In genomic region chr15:99076011-99076410, GRCm38 (mm10) we compare ENCODE assay signal across 13 mouse cellular contexts. TPM values are rescaled to one million over a fixed set of nuclear protein-coding genes. Genes with fewer than 3 reads are reported as not detected.
DNase-seq lines count a peak whose midpoint lies in the region; ATAC-seq and TF ChIP-seq lines count a peak whose summit lies in the region.
"Not testable (repeated sequence)": the region's sequence is repeated elsewhere in the genome, so short reads cannot be mapped to it uniquely, and the experiment has no call there.
"Had no signal": no experiment of that assay in that cellular context is flagged by ENCODE, and none has a peak within 500 bp of the region (broad histone marks: within the 10 kb centered on the region; RNA-seq: fewer than 3 reads in every experiment).

No protein-coding gene starts in this region.

- H3K4me2 ChIP-seq in hindbrain, embryonic 12.5 days (replicated peaks), result peak overlapping the region; percentile 76
- peak overlapping the region; percentile 78 for H3K4me2 ChIP-seq in kidney, embryonic 16.5 days (replicated peaks; ENCODE audit: low read depth, low read length)
- peak overlapping the region; percentile 92 for H3K4me2 ChIP-seq in liver, embryonic 13.5 days
- peak overlapping the region; percentile 72 for H3K4me2 ChIP-seq in midbrain, embryonic 11.5 days
- peak overlapping the region; percentile 95 for H3K4me2 ChIP-seq in stomach, embryonic 15.5 days

- not testable (repeated sequence) for TF ChIP-seq EP300 in MEL (IDR thresholded peaks at IDR 0.05; ENCODE audit: low read depth in 1 of 2, low read length in 2 of 2)

- not testable (repeated sequence) for TF ChIP-seq POLR2A in MEL (IDR thresholded peaks at IDR 0.05; ENCODE audit: control insufficient read depth in 1 of 2, insufficient read depth in 1 of 2, low read depth in 1 of 2, low read length in 2 of 2, poor library complexity in 1 of 2); embryonic fibroblast, embryonic 13.5 days (IDR thresholded peaks at IDR 0.05; ENCODE audit: low read depth, low read length)

- not testable (repeated sequence) for H3K9me3 ChIP-seq in MEL (replicated peaks; ENCODE audit: insufficient read depth, low read length); heart, embryonic 10.5 days; hindbrain, embryonic 12.5 days (replicated peaks); kidney, embryonic 16.5 days (ENCODE audit: low read length); liver, embryonic 13.5 days (replicated peaks); midbrain, embryonic 11.5 days (ENCODE audit: control insufficient read depth, low read length); stomach, embryonic 15.5 days

- H3K9ac ChIP-seq in MEL (ENCODE audit: control insufficient read depth, low read depth, low read length, poor library complexity, severe bottlenecking), result peak overlapping the region; percentile 92
- H3K9ac ChIP-seq in hindbrain, embryonic 12.5 days; stomach, embryonic 15.5 days: not testable (repeated sequence)
- peak overlapping the region; percentile 81; the same call in 1 of the 2 replicates for H3K9ac ChIP-seq in kidney, embryonic 16.5 days (replicated peaks; ENCODE audit: low read length)
- H3K9ac ChIP-seq in liver, embryonic 13.5 days, result peak overlapping the region; percentile 84
- peak overlapping the region; percentile 88 for H3K9ac ChIP-seq in midbrain, embryonic 11.5 days (ENCODE audit: low read length)

- not testable (repeated sequence) for H3K27me3 ChIP-seq in MEL (ENCODE audit: control insufficient read depth in 1 of 2, insufficient read depth in 2 of 2, low read length in 2 of 2); heart, embryonic 10.5 days (ENCODE audit: insufficient read depth, poor library complexity, severe bottlenecking); hindbrain, embryonic 12.5 days; kidney, embryonic 16.5 days (ENCODE audit: insufficient read depth, low read length); liver, embryonic 13.5 days; midbrain, embryonic 11.5 days (ENCODE audit: control insufficient read depth, insufficient read depth, low read length); stomach, embryonic 15.5 days (replicated peaks)

- not testable (repeated sequence) for H3K27ac ChIP-seq in MEL (ENCODE audit: control insufficient read depth, low read depth, low read length); embryonic fibroblast, embryonic 13.5 days (ENCODE audit: insufficient read depth, low read length); heart, embryonic 10.5 days; hindbrain, embryonic 12.5 days; kidney, embryonic 16.5 days (ENCODE audit: low read length); liver, embryonic 13.5 days; midbrain, embryonic 11.5 days (ENCODE audit: low read depth, low read length); stomach, embryonic 15.5 days

- not testable (repeated sequence) for DNase-seq in MEL (ENCODE audit: low read depth, low spot score); heart, embryonic 10.5 days (ENCODE audit: low spot score); liver, embryonic 13.5 days; midbrain, embryonic 11.5 days (ENCODE audit: low spot score, missing footprints)

- not testable (repeated sequence) for ATAC-seq in hindbrain, embryonic 12.5 days (ENCODE audit: low FRiP score); kidney, embryonic 16.5 days (ENCODE audit: low FRiP score, low TSS enrichment); liver, embryonic 13.5 days (ENCODE audit: low read depth); midbrain, embryonic 11.5 days (ENCODE audit: low FRiP score); stomach, embryonic 15.5 days (ENCODE audit: insufficient read depth, low FRiP score, low read depth)

- peaks cover 20% of the 10 kb centered on the region for H3K79me2 ChIP-seq in MEL (ENCODE audit: control insufficient read depth, insufficient read depth, low read length, poor library complexity)

- 94% methylated on average over 3 of the region's 3 CpGs for WGBS in heart, embryonic 10.5 days
- 95% methylated on average over 3 of the region's 3 CpGs for WGBS in hindbrain, embryonic 12.5 days
- 100% methylated on average over 3 of the region's 3 CpGs for WGBS in kidney, embryonic 16.5 days
- 95% methylated on average over 3 of the region's 3 CpGs for WGBS in liver, embryonic 13.5 days (ENCODE audit: insufficient replicate concordance)
- 98% methylated on average over 3 of the region's 3 CpGs for WGBS in midbrain, embryonic 11.5 days
- WGBS in stomach, embryonic 15.5 days, result 99% methylated on average over 3 of the region's 3 CpGs

- not testable (repeated sequence) for TF ChIP-seq CTCF in MEL (IDR thresholded peaks at IDR 0.05 in 2 of 3, conservative IDR thresholded peaks at IDR 0.05 in 1 of 3; ENCODE audit: control insufficient read depth in 1 of 3, insufficient read depth in 1 of 3, low read depth in 2 of 3, low read length in 3 of 3, poor library complexity in 1 of 3, severe bottlenecking in 1 of 3); embryonic fibroblast, embryonic 13.5 days (IDR thresholded peaks at IDR 0.05; ENCODE audit: borderline replicate concordance, insufficient read depth, low read length)

- peak overlapping the region; percentile 71 to 82; a peak in 2 of 4 replicates for H3K4me3 ChIP-seq in MEL (ENCODE audit: control insufficient read depth in 1 of 2, insufficient read depth in 1 of 2, low read depth in 2 of 2, low read length in 2 of 2)
- H3K4me3 ChIP-seq in embryonic fibroblast, embryonic 13.5 days (ENCODE audit: insufficient read depth, low read length), result peak overlapping the region; percentile 96
- peak overlapping the region; percentile 83 for H3K4me3 ChIP-seq in heart, embryonic 10.5 days
- H3K4me3 ChIP-seq in hindbrain, embryonic 12.5 days, result peak overlapping the region; percentile 53; the same call in 1 of the 2 replicates
- peak overlapping the region; percentile 77; the same call in 1 of the 2 replicates for H3K4me3 ChIP-seq in kidney, embryonic 16.5 days (ENCODE audit: low read length)
- H3K4me3 ChIP-seq in liver, embryonic 13.5 days (replicated peaks), result peak overlapping the region; percentile 75
- peak overlapping the region; percentile 67; the same call in 1 of the 2 replicates for H3K4me3 ChIP-seq in midbrain, embryonic 11.5 days (ENCODE audit: low read depth, low read length)
- peak overlapping the region; percentile 57 for H3K4me3 ChIP-seq in stomach, embryonic 15.5 days (replicated peaks)

- H3K4me1 ChIP-seq in MEL (ENCODE audit: control insufficient read depth in 1 of 2, insufficient read depth in 2 of 2, low read length in 2 of 2); embryonic fibroblast, embryonic 13.5 days (ENCODE audit: control insufficient read depth, insufficient read depth, low read length): not testable (repeated sequence)
- peaks cover 37% of the 10 kb centered on the region for H3K4me1 ChIP-seq in heart, embryonic 10.5 days
- H3K4me1 ChIP-seq in hindbrain, embryonic 12.5 days, result peaks cover 22% of the 10 kb centered on the region
- H3K4me1 ChIP-seq in kidney, embryonic 16.5 days (ENCODE audit: insufficient read depth, low read length), result peaks cover 27% of the 10 kb centered on the region
- peaks cover 40% of the 10 kb centered on the region for H3K4me1 ChIP-seq in liver, embryonic 13.5 days (replicated peaks)
- peaks cover 13% of the 10 kb centered on the region for H3K4me1 ChIP-seq in midbrain, embryonic 11.5 days (ENCODE audit: control insufficient read depth, insufficient read depth, low read length)
- H3K4me1 ChIP-seq in stomach, embryonic 15.5 days, result peaks cover 22% of the 10 kb centered on the region

- not testable (repeated sequence) for TF ChIP-seq RAD21 in MEL (IDR thresholded peaks at IDR 0.05; ENCODE audit: low read depth, low read length)

- not testable (repeated sequence) for H3K36me3 ChIP-seq in MEL (ENCODE audit: control insufficient read depth in 1 of 2, insufficient read depth in 2 of 2, low read length in 2 of 2); midbrain, embryonic 11.5 days (ENCODE audit: control insufficient read depth, insufficient read depth, low read length); stomach, embryonic 15.5 days
- H3K36me3 ChIP-seq in heart, embryonic 10.5 days, result peaks cover 42% of the 10 kb centered on the region
- peaks cover 22% of the 10 kb centered on the region for H3K36me3 ChIP-seq in hindbrain, embryonic 12.5 days
- H3K36me3 ChIP-seq in kidney, embryonic 16.5 days (ENCODE audit: insufficient read depth, low read length), result peaks cover 26% of the 10 kb centered on the region
- peaks cover 44% of the 10 kb centered on the region for H3K36me3 ChIP-seq in liver, embryonic 13.5 days

RNA-seq across cellular contexts. Expression of gene Troap, which starts 1.6 kb away (rescaled TPM):
- 24.3 and 25.8 TPM in 2 replicates for total RNA-seq in MEL (2012; rRNA removed)
- polyA plus RNA-seq in MEL (2012; ENCODE audit: insufficient read depth in 1 of 2, insufficient read length in 2 of 2, low read depth in 1 of 2, low replicate concordance in 2 of 2, missing spikeins in 1 of 2), result 10 to 100 TPM in 1 of 2 experiments, not detected in 1; 70.2 TPM
- polyA plus RNA-seq in embryonic fibroblast, embryonic 13.5 days (2011; ENCODE audit: insufficient read length, low read depth, missing spikeins), result 12.2 and 19.9 TPM in 2 replicates
- polyA plus RNA-seq in heart, embryonic 10.5 days (2016; fragmentation: Nextera tagmentation; extraction: Ambion mirVana), result 35.7 TPM in 2 replicates
- polyA plus RNA-seq in hindbrain, embryonic 12.5 days (2016; fragmentation: Nextera tagmentation; extraction: Ambion mirVana), result 24.1 and 29.2 TPM in 2 replicates
- 35.8 and 45.8 TPM in 2 replicates for polyA plus RNA-seq in kidney, embryonic 16.5 days (2015; fragmentation: Nextera tagmentation; extraction: Ambion mirVana)
- 14.5 and 18.9 TPM in 2 replicates for polyA plus RNA-seq in liver, embryonic 13.5 days (2015; fragmentation: Nextera tagmentation; extraction: Ambion mirVana)
- polyA plus RNA-seq in midbrain, embryonic 11.5 days (2014; fragmentation: Nextera tagmentation; extraction: Ambion mirVana), result 19.7 and 27.2 TPM in 2 replicates
- polyA plus RNA-seq in stomach, embryonic 15.5 days (2015; fragmentation: Nextera tagmentation; extraction: Ambion mirVana), result 24.6 and 29.2 TPM in 2 replicates
- total RNA-seq: left cerebral cortex, adult 18-20 months; liver, adult 2 months had no signal
- polyA plus RNA-seq: liver, adult 2 months had no signal

RNA-seq across cellular contexts. Expression of gene C1ql4, which starts 11.6 kb away (rescaled TPM):
- 0.15 TPM in 1 of 2 replicates, not detected in the other for total RNA-seq in MEL (2012; rRNA removed)
- under 1 TPM in 1 of 2 experiments, not detected in 1; 0.08 TPM for polyA plus RNA-seq in MEL (2012; ENCODE audit: insufficient read depth in 1 of 2, insufficient read length in 2 of 2, low read depth in 1 of 2, low replicate concordance in 2 of 2, missing spikeins in 1 of 2)
- polyA plus RNA-seq in embryonic fibroblast, embryonic 13.5 days (2011; ENCODE audit: insufficient read length, low read depth, missing spikeins), result not detected in 2 replicates
- 0.12 and 0.20 TPM in 2 replicates for polyA plus RNA-seq in heart, embryonic 10.5 days (2016; fragmentation: Nextera tagmentation; extraction: Ambion mirVana)
- polyA plus RNA-seq in hindbrain, embryonic 12.5 days (2016; fragmentation: Nextera tagmentation; extraction: Ambion mirVana), result 18.4 and 18.7 TPM in 2 replicates
- polyA plus RNA-seq in kidney, embryonic 16.5 days (2015; fragmentation: Nextera tagmentation; extraction: Ambion mirVana), result 0.94 and 1.2 TPM in 2 replicates
- polyA plus RNA-seq in liver, embryonic 13.5 days (2015; fragmentation: Nextera tagmentation; extraction: Ambion mirVana), result not detected in 2 replicates
- polyA plus RNA-seq in midbrain, embryonic 11.5 days (2014; fragmentation: Nextera tagmentation; extraction: Ambion mirVana), result 5.0 and 6.2 TPM in 2 replicates
- 0.09 TPM in 1 of 2 replicates, not detected in the other for polyA plus RNA-seq in stomach, embryonic 15.5 days (2015; fragmentation: Nextera tagmentation; extraction: Ambion mirVana)
- total RNA-seq: adrenal gland, postnatal 25 days; heart, postnatal 36 days; layer of hippocampus, adult 18-20 months; left cerebral cortex, adult 18-20 months; liver, adult 2 months had no signal

RNA-seq across cellular contexts. Expression of gene Dnajc22, which starts 17.0 kb away (rescaled TPM):
- total RNA-seq in MEL (2012; rRNA removed), result 3.2 TPM in 2 replicates
- 1 to 10 TPM in 1 of 2 experiments, not detected in 1; 5.3 TPM for polyA plus RNA-seq in MEL (2012; ENCODE audit: insufficient read depth in 1 of 2, insufficient read length in 2 of 2, low read depth in 1 of 2, low replicate concordance in 2 of 2, missing spikeins in 1 of 2)
- not detected in 2 replicates for polyA plus RNA-seq in embryonic fibroblast, embryonic 13.5 days (2011; ENCODE audit: insufficient read length, low read depth, missing spikeins)
- 2.7 and 7.5 TPM in 2 replicates for polyA plus RNA-seq in heart, embryonic 10.5 days (2016; fragmentation: Nextera tagmentation; extraction: Ambion mirVana)
- polyA plus RNA-seq in hindbrain, embryonic 12.5 days (2016; fragmentation: Nextera tagmentation; extraction: Ambion mirVana), result 3.2 and 3.3 TPM in 2 replicates
- 8.0 and 10.0 TPM in 2 replicates for polyA plus RNA-seq in kidney, embryonic 16.5 days (2015; fragmentation: Nextera tagmentation; extraction: Ambion mirVana)
- polyA plus RNA-seq in liver, embryonic 13.5 days (2015; fragmentation: Nextera tagmentation; extraction: Ambion mirVana), result 14.6 and 16.9 TPM in 2 replicates
- 0.46 and 0.50 TPM in 2 replicates for polyA plus RNA-seq in midbrain, embryonic 11.5 days (2014; fragmentation: Nextera tagmentation; extraction: Ambion mirVana)
- 18.6 and 23.0 TPM in 2 replicates for polyA plus RNA-seq in stomach, embryonic 15.5 days (2015; fragmentation: Nextera tagmentation; extraction: Ambion mirVana)
- total RNA-seq: left cerebral cortex, adult 18-20 months had no signal

RNA-seq across cellular contexts. Expression of gene Prph, which starts 21.0 kb away (rescaled TPM):
- not detected in 2 replicates for total RNA-seq in MEL (2012; rRNA removed)
- not detected for polyA plus RNA-seq in MEL (2012; ENCODE audit: insufficient read depth in 1 of 2, insufficient read length in 2 of 2, low read depth in 1 of 2, low replicate concordance in 2 of 2, missing spikeins in 1 of 2)
- 0.60 TPM in 1 of 2 replicates, not detected in the other for polyA plus RNA-seq in embryonic fibroblast, embryonic 13.5 days (2011; ENCODE audit: insufficient read length, low read depth, missing spikeins)
- polyA plus RNA-seq in heart, embryonic 10.5 days (2016; fragmentation: Nextera tagmentation; extraction: Ambion mirVana), result 0.36 and 1.1 TPM in 2 replicates
- 23.3 and 35.6 TPM in 2 replicates for polyA plus RNA-seq in hindbrain, embryonic 12.5 days (2016; fragmentation: Nextera tagmentation; extraction: Ambion mirVana)
- polyA plus RNA-seq in kidney, embryonic 16.5 days (2015; fragmentation: Nextera tagmentation; extraction: Ambion mirVana), result 3.3 and 5.8 TPM in 2 replicates
- polyA plus RNA-seq in liver, embryonic 13.5 days (2015; fragmentation: Nextera tagmentation; extraction: Ambion mirVana), result 0.54 and 0.62 TPM in 2 replicates
- 3.6 and 4.8 TPM in 2 replicates for polyA plus RNA-seq in midbrain, embryonic 11.5 days (2014; fragmentation: Nextera tagmentation; extraction: Ambion mirVana)
- polyA plus RNA-seq in stomach, embryonic 15.5 days (2015; fragmentation: Nextera tagmentation; extraction: Ambion mirVana), result 33.5 and 38.7 TPM in 2 replicates

RNA-seq across cellular contexts. Expression of gene Tuba1c, which starts 46.3 kb away (rescaled TPM):
- total RNA-seq in MEL (2012; rRNA removed), result 163 and 201 TPM in 2 replicates
- polyA plus RNA-seq in MEL (2012; ENCODE audit: insufficient read depth in 1 of 2, insufficient read length in 2 of 2, low read depth in 1 of 2, low replicate concordance in 2 of 2, missing spikeins in 1 of 2), result 100 to 1,000 TPM in 1 of 2 experiments, not detected in 1; 129 TPM
- 171 and 395 TPM in 2 replicates for polyA plus RNA-seq in embryonic fibroblast, embryonic 13.5 days (2011; ENCODE audit: insufficient read length, low read depth, missing spikeins)
- 172 and 183 TPM in 2 replicates for polyA plus RNA-seq in heart, embryonic 10.5 days (2016; fragmentation: Nextera tagmentation; extraction: Ambion mirVana)
- polyA plus RNA-seq in hindbrain, embryonic 12.5 days (2016; fragmentation: Nextera tagmentation; extraction: Ambion mirVana), result 59.6 and 72.4 TPM in 2 replicates
- 213 and 219 TPM in 2 replicates for polyA plus RNA-seq in kidney, embryonic 16.5 days (2015; fragmentation: Nextera tagmentation; extraction: Ambion mirVana)
- polyA plus RNA-seq in liver, embryonic 13.5 days (2015; fragmentation: Nextera tagmentation; extraction: Ambion mirVana), result 239 and 246 TPM in 2 replicates
- polyA plus RNA-seq in midbrain, embryonic 11.5 days (2014; fragmentation: Nextera tagmentation; extraction: Ambion mirVana), result 102 and 106 TPM in 2 replicates
- 196 and 204 TPM in 2 replicates for polyA plus RNA-seq in stomach, embryonic 15.5 days (2015; fragmentation: Nextera tagmentation; extraction: Ambion mirVana)
